Mouse (Mus musculus) ES-E14 (cell line): Measurements from ENCODE around the gene Rin2.

ENCODE experiments used
- MAFK ChIP-seq: IDR thresholded peaks from 2 replicates; pipeline ENCODE4 v1.6.1; 2014; ENCODE audit warnings: mild to moderate bottlenecking, low read depth, low read length, inconsistent platforms; ENCODE audit not compliant: insufficient read depth
- ZNF384 ChIP-seq: IDR thresholded peaks from 2 replicates; pipeline ENCODE4 v1.6.1; 2012; ENCODE audit warnings: low read depth, low read length, inconsistent platforms

DNA sequence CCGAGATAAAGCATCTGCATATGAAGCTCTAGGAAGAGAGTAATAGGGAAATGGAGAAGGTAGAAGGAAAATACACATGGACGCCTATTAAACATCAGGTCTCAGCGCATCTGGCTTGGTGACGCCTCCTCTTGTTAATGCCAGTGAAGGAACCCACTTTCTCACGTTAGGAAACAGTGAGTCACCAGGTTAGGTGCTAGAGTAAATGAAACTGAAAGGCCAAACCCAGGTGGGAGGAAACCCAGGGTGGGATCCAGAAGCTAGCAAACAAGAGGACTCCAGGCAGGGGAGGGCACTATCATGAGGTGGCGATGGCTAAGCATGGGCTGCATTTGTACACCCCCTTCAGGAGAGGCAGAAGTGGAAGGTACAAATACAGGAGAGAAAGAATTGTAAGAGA is 230.1 kb downstream of the Rin2 start:
- no peak for TF ChIP-seq MAFK
- TF ChIP-seq ZNF384 = no peak
